In the genomic region with DNA sequence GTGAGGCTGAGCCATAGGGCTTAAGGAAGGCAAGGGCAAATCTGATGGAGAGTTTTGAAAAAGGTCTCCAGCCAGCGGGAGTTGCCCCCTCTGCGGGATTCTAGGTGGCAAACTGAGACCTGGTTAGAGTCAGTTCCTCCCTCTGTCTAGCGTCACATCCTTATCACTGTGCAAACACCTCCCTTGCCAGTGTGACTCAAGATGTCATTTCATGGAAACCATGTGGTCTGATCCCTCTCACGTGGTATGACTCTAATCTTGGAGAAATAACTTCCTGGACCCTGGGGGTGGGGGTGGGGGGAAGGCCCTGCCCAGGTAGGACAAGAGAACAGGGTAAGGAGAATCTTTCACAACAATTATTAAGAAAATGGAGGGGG, we compare ENCODE assay signal across 11 mouse cellular contexts. TPM values are rescaled to one million over a fixed set of nuclear protein-coding genes. Genes with fewer than 3 reads are reported as not detected.
A peak's percentile ranks its signal among the peaks of the same experiment; 100 is the strongest.
DNase-seq lines count a peak whose midpoint lies in the region; ATAC-seq and TF ChIP-seq lines count a peak whose summit lies in the region.
"Had no signal": no experiment of that assay in that cellular context is flagged by ENCODE, and none has a peak within 500 bp of the region (broad histone marks: within the 10 kb centered on the region; RNA-seq: fewer than 3 reads in every experiment).

No protein-coding gene starts in this region.

- H3K9ac ChIP-seq in kidney, embryonic 16.5 days (replicated peaks; ENCODE audit: low read length), result no peak overlapping the region
- no peak overlapping the region for H3K9ac ChIP-seq in lung, embryonic 14.5 days
- H3K9ac ChIP-seq in stomach, embryonic 15.5 days, result no peak overlapping the region

- WGBS in kidney, embryonic 16.5 days, result 38% methylated on average over 4 of the region's 4 CpGs
- 49% methylated on average over 4 of the region's 4 CpGs for WGBS in embryonic facial prominence, embryonic 10.5 days
- WGBS in lung, embryonic 14.5 days, result 6% methylated on average over 4 of the region's 4 CpGs
- WGBS in stomach, embryonic 15.5 days, result 19% methylated on average over 4 of the region's 4 CpGs

- H3K4me1 ChIP-seq in kidney, embryonic 16.5 days (ENCODE audit: insufficient read depth, low read length), result peaks cover 12% of the 10 kb centered on the region
- H3K4me1 ChIP-seq in embryonic facial prominence, embryonic 10.5 days, result peaks cover 26% of the 10 kb centered on the region
- H3K4me1 ChIP-seq in lung, embryonic 14.5 days (ENCODE audit: insufficient read depth), result 0 out of 2 replicates have a peak, but pooled peaks cover 4% of the 10 kb centered on the region
- peaks cover 10% of the 10 kb centered on the region; the same call in 1 of the 2 replicates for H3K4me1 ChIP-seq in stomach, embryonic 15.5 days

- no peak overlapping the region for H3K4me2 ChIP-seq in kidney, embryonic 16.5 days (replicated peaks; ENCODE audit: low read depth, low read length)
- peak overlapping the region; percentile 23; the same call in 1 of the 2 replicates for H3K4me2 ChIP-seq in lung, embryonic 14.5 days
- H3K4me2 ChIP-seq in stomach, embryonic 15.5 days, result peak overlapping the region; percentile 23

- DNase-seq in kidney, postnatal 36 days, result no peak
- no peak for DNase-seq in embryonic facial prominence, embryonic 10.5 days (ENCODE audit: low spot score)
- peak; percentile 51 for DNase-seq in lung, embryonic 14.5 days
- no peak for DNase-seq in gastrocnemius, postnatal 14 days
- no peak for DNase-seq in cerebellum, postnatal 10 days
- no peak for DNase-seq in right cerebral cortex, postnatal 36 days (ENCODE audit: low spot score in 2 of 2)
- DNase-seq: cerebellum, postnatal 25 days had no signal

- peak overlapping the region; percentile 81 for H3K27ac ChIP-seq in kidney, embryonic 16.5 days (ENCODE audit: low read length)
- H3K27ac ChIP-seq in embryonic facial prominence, embryonic 10.5 days (replicated peaks), result 0 out of 2 replicates have a peak overlapping the region, but pooled peaks have one; percentile 30
- H3K27ac ChIP-seq in lung, embryonic 14.5 days (ENCODE audit: low read depth), result peak overlapping the region; percentile 89
- H3K27ac ChIP-seq in stomach, embryonic 15.5 days, result peak overlapping the region; percentile 93

- ATAC-seq in kidney, embryonic 16.5 days (ENCODE audit: low FRiP score, low TSS enrichment), result peak; percentile 36
- ATAC-seq in lung, embryonic 14.5 days (ENCODE audit: insufficient read depth), result peak; percentile 57; the same call in 1 of the 2 replicates
- ATAC-seq in stomach, embryonic 15.5 days (ENCODE audit: insufficient read depth, low FRiP score, low read depth), result peak; percentile 79

- H3K9me3 ChIP-seq in kidney, embryonic 16.5 days (ENCODE audit: low read length), result no peaks in the 10 kb centered on the region
- no peaks in the 10 kb centered on the region for H3K9me3 ChIP-seq in embryonic facial prominence, embryonic 10.5 days
- H3K9me3 ChIP-seq in lung, embryonic 14.5 days (ENCODE audit: low read depth, low read length), result no peaks in the 10 kb centered on the region
- H3K9me3 ChIP-seq in stomach, embryonic 15.5 days, result no peaks in the 10 kb centered on the region
- H3K9me3 ChIP-seq: megakaryocyte, embryonic 14.5 days had no signal

- H3K4me3 ChIP-seq in kidney, embryonic 16.5 days (ENCODE audit: low read length), result no peak overlapping the region
- no peak overlapping the region for H3K4me3 ChIP-seq in embryonic facial prominence, embryonic 10.5 days
- H3K4me3 ChIP-seq in lung, embryonic 14.5 days (ENCODE audit: low read depth, low read length), result no peak overlapping the region
- no peak overlapping the region for H3K4me3 ChIP-seq in stomach, embryonic 15.5 days (replicated peaks)
- H3K4me3 ChIP-seq: megakaryocyte, embryonic 14.5 days had no signal

- TF ChIP-seq CTCF in lung, embryonic 14.5 days (IDR thresholded peaks at IDR 0.05; ENCODE audit: low read depth), result no peak

- no peaks in the 10 kb centered on the region for H3K27me3 ChIP-seq in kidney, embryonic 16.5 days (ENCODE audit: insufficient read depth, low read length)
- H3K27me3 ChIP-seq in embryonic facial prominence, embryonic 10.5 days (replicated peaks; ENCODE audit: low read depth, poor library complexity, severe bottlenecking), result no peaks in the 10 kb centered on the region
- no peaks in the 10 kb centered on the region for H3K27me3 ChIP-seq in lung, embryonic 14.5 days (ENCODE audit: insufficient read depth, low read length)
- no peaks in the 10 kb centered on the region for H3K27me3 ChIP-seq in stomach, embryonic 15.5 days (replicated peaks)

- intact Hi-C loops in gastrocnemius, postnatal 14 days (cut with DNase I; ENCODE audit: low total_unique reads), result no loop called here

- no peaks in the 10 kb centered on the region for H3K36me3 ChIP-seq in kidney, embryonic 16.5 days (ENCODE audit: insufficient read depth, low read length)
- H3K36me3 ChIP-seq in embryonic facial prominence, embryonic 10.5 days (replicated peaks), result no peaks in the 10 kb centered on the region
- H3K36me3 ChIP-seq in lung, embryonic 14.5 days (ENCODE audit: insufficient read depth), result no peaks in the 10 kb centered on the region
- H3K36me3 ChIP-seq in stomach, embryonic 15.5 days, result no peaks in the 10 kb centered on the region

RNA-seq across cellular contexts. Expression of a gene that starts 8.7 kb away (rescaled TPM):
- 4.0 and 5.1 TPM in 2 replicates for polyA plus RNA-seq in kidney, embryonic 16.5 days (2015; fragmentation: Nextera tagmentation; extraction: Ambion mirVana)
- polyA plus RNA-seq in embryonic facial prominence, embryonic 10.5 days (2016; fragmentation: Nextera tagmentation; extraction: Ambion mirVana), result 0.34 and 0.69 TPM in 2 replicates
- polyA plus RNA-seq in lung, embryonic 14.5 days (2014; fragmentation: Nextera tagmentation; extraction: Ambion mirVana), result 1.4 and 1.5 TPM in 2 replicates
- 12.8 and 18.8 TPM in 2 replicates for polyA plus RNA-seq in stomach, embryonic 15.5 days (2015; fragmentation: Nextera tagmentation; extraction: Ambion mirVana)
- under 1 TPM; 0.09 to 0.14 TPM for total RNA-seq in gastrocnemius, postnatal 14 days (2021)
- total RNA-seq: hematopoietic stem cell, adult 5-6 weeks had no signal

RNA-seq across cellular contexts. Expression of a gene that starts 33.9 kb away (rescaled TPM):
- polyA plus RNA-seq in kidney, embryonic 16.5 days (2015; fragmentation: Nextera tagmentation; extraction: Ambion mirVana), result 67.5 and 68.2 TPM in 2 replicates
- 29.1 and 31.7 TPM in 2 replicates for polyA plus RNA-seq in embryonic facial prominence, embryonic 10.5 days (2016; fragmentation: Nextera tagmentation; extraction: Ambion mirVana)
- 20.9 and 22.4 TPM in 2 replicates for polyA plus RNA-seq in lung, embryonic 14.5 days (2014; fragmentation: Nextera tagmentation; extraction: Ambion mirVana)
- 43.2 and 45.8 TPM in 2 replicates for polyA plus RNA-seq in stomach, embryonic 15.5 days (2015; fragmentation: Nextera tagmentation; extraction: Ambion mirVana)
- total RNA-seq in gastrocnemius, postnatal 14 days (2021), result 10 to 100 TPM; 12.6 to 16.3 TPM

RNA-seq across cellular contexts. Expression of a gene that starts 35.7 kb away (rescaled TPM):
- polyA plus RNA-seq in kidney, embryonic 16.5 days (2015; fragmentation: Nextera tagmentation; extraction: Ambion mirVana), result 0.66 and 0.99 TPM in 2 replicates
- polyA plus RNA-seq in embryonic facial prominence, embryonic 10.5 days (2016; fragmentation: Nextera tagmentation; extraction: Ambion mirVana), result 0.90 and 1.2 TPM in 2 replicates
- polyA plus RNA-seq in lung, embryonic 14.5 days (2014; fragmentation: Nextera tagmentation; extraction: Ambion mirVana), result 0.50 and 0.60 TPM in 2 replicates
- polyA plus RNA-seq in stomach, embryonic 15.5 days (2015; fragmentation: Nextera tagmentation; extraction: Ambion mirVana), result 0.43 and 0.54 TPM in 2 replicates
- under 1 TPM; 0.16 to 0.23 TPM for total RNA-seq in gastrocnemius, postnatal 14 days (2021)

RNA-seq across cellular contexts. Expression of a gene that starts 35.9 kb away (rescaled TPM):
- polyA plus RNA-seq in kidney, embryonic 16.5 days (2015; fragmentation: Nextera tagmentation; extraction: Ambion mirVana), result 32.3 and 32.5 TPM in 2 replicates
- polyA plus RNA-seq in embryonic facial prominence, embryonic 10.5 days (2016; fragmentation: Nextera tagmentation; extraction: Ambion mirVana), result 28.5 and 32.4 TPM in 2 replicates
- polyA plus RNA-seq in lung, embryonic 14.5 days (2014; fragmentation: Nextera tagmentation; extraction: Ambion mirVana), result 27.3 and 27.6 TPM in 2 replicates
- polyA plus RNA-seq in stomach, embryonic 15.5 days (2015; fragmentation: Nextera tagmentation; extraction: Ambion mirVana), result 24.0 and 29.4 TPM in 2 replicates
- 10 to 100 TPM; 16.3 to 17.6 TPM for total RNA-seq in gastrocnemius, postnatal 14 days (2021)

Comparison
In these comparisons a context has a peak if more than half of its experiments do, and no peak if none do; other contexts are left out.
1. H3K27ac ChIP-seq: peak in every context shown above with its lines; median percentile 93 in stomach, embryonic 15.5 days; 89 in lung, embryonic 14.5 days; 81 in kidney, embryonic 16.5 days; 30 in embryonic facial prominence, embryonic 10.5 days.